Mouse (Mus musculus) intestine, embryonic 15.5 days (tissue): ENCODE data around the gene Tatdn2. TPM values are rescaled to one million over a fixed set of nuclear protein-coding genes. Genes with fewer than 3 reads are reported as not detected.
A peak's percentile ranks its signal among the peaks of the same experiment; 100 is the strongest.

Source experiments
- ATAC-seq: fragments of 200-750 bp; cut with Nextera tagmentation; 2 replicates; pipeline ENCODE4 v1.8.0; 2017; ENCODE audit warnings: moderate TSS enrichment, moderate library complexity
- H3K27ac ChIP-seq: fragments of 300-500 bp; sonication (generic); 2 replicates; pipeline ENCODE4 v1.5.1; 2015; ENCODE audit warnings: mild to moderate bottlenecking, inconsistent platforms
- H3K27me3 ChIP-seq: fragments of 300-500 bp; sonication (generic); replicated peaks from 2 replicates; pipeline ENCODE4 v1.6.1; 2015; ENCODE audit warnings: inconsistent platforms
- H3K36me3 ChIP-seq: fragments of 300-500 bp; sonication (generic); 2 replicates; pipeline ENCODE4 v1.6.1; 2015; ENCODE audit warnings: inconsistent platforms
- H3K4me1 ChIP-seq: fragments of 300-500 bp; sonication (generic); replicated peaks from 2 replicates; pipeline ENCODE4 v1.6.1; 2015; ENCODE audit warnings: inconsistent platforms
- H3K4me2 ChIP-seq: fragments of 300-500 bp; sonication (generic); replicated peaks from 2 replicates; pipeline ENCODE4 v1.6.1; 2015; ENCODE audit warnings: mild to moderate bottlenecking, inconsistent platforms
- H3K4me3 ChIP-seq: fragments of 300-500 bp; sonication (generic); replicated peaks from 2 replicates; pipeline ENCODE4 v1.5.1; 2015; ENCODE audit warnings: inconsistent platforms
- H3K9ac ChIP-seq: fragments of 300-500 bp; sonication (generic); 2 replicates; pipeline ENCODE4 v1.6.1; 2015; ENCODE audit warnings: inconsistent platforms
- H3K9me3 ChIP-seq: fragments of 300-500 bp; sonication (generic); 2 replicates; pipeline ENCODE4 v1.6.1; 2016; ENCODE audit warnings: inconsistent platforms
- WGBS: fragments of 180-500 bp; shearing (Covaris S2); methylation state at CpG from one replicate; pipeline ENCODE4 v1.1.7; 2015; 5-methylcytosine and 5-hydroxymethylcytosine counted together
- polyA plus RNA-seq: library from polyadenylated mRNA; unstranded; fragments of >200 nt; fragmentation: Nextera tagmentation; extraction: Ambion mirVana; gene quantifications from 2 replicates; pipeline ENCODE4 v1.2.1, GENCODE M21; 2015

The Tatdn2 gene
- polyA plus RNA-seq, 1 experiment from 2014 or later, result 0.97 TPM

- 61% methylated on average over 14 of the region's 14 CpGs for WGBS
- H3K27me3 ChIP-seq, result no peaks in the 10 kb centered on the region
- no peaks in the 10 kb centered on the region for H3K9me3 ChIP-seq
- H3K4me3 ChIP-seq, result no peak overlapping the region
- no peak overlapping the region for H3K9ac ChIP-seq
- no peaks in the 10 kb centered on the region for H3K36me3 ChIP-seq
- no peak overlapping the region for H3K27ac ChIP-seq
- H3K4me1 ChIP-seq, result no peaks in the 10 kb centered on the region
- no peak overlapping the region for H3K4me2 ChIP-seq
- no peak for ATAC-seq
Measured at GRCm38 (mm10) chr6:113677070-113677734, 19.6 kb upstream of the Tatdn2 start.

DNA sequence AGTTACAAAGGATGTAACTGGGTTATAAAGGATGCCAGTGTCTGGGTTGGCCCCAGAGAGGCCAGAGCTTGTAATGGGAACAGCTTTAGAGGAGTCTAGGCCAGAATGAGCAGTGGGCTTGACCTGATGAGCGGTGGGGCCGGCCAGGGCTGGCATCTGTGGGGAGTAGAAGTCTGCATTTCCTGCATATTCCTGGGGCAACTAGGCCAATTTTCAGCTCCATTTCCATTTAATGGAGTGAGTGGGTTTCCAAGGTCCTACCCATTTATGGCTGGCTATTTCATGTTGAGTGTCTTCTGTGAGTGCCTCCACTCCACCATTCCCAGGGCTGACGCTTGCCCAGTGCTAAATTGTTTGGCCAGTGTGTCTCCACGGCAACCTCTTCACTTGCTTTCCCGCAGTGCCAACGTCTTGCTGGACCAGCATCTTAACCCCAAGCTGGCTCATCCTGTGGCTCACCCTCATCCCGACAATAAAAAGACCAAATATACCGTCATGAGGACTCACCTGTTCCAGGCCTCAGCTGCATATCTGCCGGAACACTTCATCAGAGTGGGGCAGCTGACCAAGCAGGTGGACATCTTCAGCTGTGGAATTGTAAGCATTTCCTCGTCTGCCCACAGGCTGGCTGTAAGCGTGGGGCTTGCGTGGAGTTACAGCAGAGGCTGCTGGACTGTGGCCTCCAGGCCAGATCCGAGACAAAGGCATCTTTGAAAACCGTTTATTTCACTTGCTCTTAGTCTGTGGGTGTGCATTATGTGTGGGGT is 18.4 kb upstream of the Tatdn2 start:
- Histone ChIP-seq H3K9me3 (no peaks in the 10 kb centered on the region), H3K36me3 (no peaks in the 10 kb centered on the region), H3K4me3 (no peak overlapping the region), H3K27me3 (no peaks in the 10 kb centered on the region), H3K4me2 (no peak overlapping the region), H3K4me1 (no peaks in the 10 kb centered on the region), H3K9ac (no peak overlapping the region), H3K27ac (no peak overlapping the region)
- 78% methylated on average over 14 of the region's 14 CpGs for WGBS
- no peak for ATAC-seq

DNA sequence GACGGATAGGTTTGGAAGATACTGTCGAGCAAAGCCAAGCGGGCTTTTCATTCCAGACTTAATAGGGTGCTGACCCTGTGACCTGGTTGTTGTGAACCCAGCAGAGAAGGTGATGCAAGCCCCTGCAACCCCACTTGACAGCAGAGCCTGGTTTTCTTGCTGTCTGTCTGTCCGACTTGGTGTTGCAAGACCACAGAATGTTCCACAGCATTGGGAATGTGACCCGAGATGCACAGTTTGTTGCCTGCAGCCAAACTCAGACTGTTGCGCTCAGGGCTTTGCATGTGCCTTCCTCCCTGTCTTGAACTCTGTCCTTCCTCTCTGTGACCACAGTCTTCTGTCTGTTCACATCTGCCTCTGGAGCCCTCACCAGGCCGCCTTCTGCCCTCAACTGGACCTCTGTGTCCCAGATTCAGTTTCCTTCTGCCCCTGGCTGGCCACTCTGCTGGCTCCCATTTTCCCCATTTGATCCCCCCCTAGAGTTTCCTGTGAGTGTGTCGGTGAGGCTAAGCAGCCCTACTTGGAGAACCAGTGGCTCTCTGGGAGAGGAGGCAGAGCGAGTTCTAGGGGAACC is 16.8 kb upstream of the Tatdn2 start:
- no peak overlapping the region for H3K4me2 ChIP-seq
- ATAC-seq, result no peak
- no peaks in the 10 kb centered on the region for H3K36me3 ChIP-seq
- WGBS, result 76% methylated on average over 9 of the region's 9 CpGs
- H3K9ac ChIP-seq, result no peak overlapping the region
- no peak overlapping the region for H3K4me3 ChIP-seq
- no peaks in the 10 kb centered on the region for H3K9me3 ChIP-seq
- no peaks in the 10 kb centered on the region for H3K4me1 ChIP-seq
- H3K27me3 ChIP-seq, result no peaks in the 10 kb centered on the region
- H3K27ac ChIP-seq, result 0 out of 2 replicates have a peak overlapping the region, but pooled peaks have one; percentile 2

- H3K4me1 ChIP-seq, result no peaks in the 10 kb centered on the region
- H3K36me3 ChIP-seq, result no peaks in the 10 kb centered on the region
- no peak overlapping the region for H3K27ac ChIP-seq
- peak; percentile 77 for ATAC-seq
- no peak overlapping the region for H3K4me2 ChIP-seq
- no peak overlapping the region for H3K9ac ChIP-seq
- H3K4me3 ChIP-seq, result no peak overlapping the region
- WGBS, result 17% methylated on average over 4 of the region's 4 CpGs
- no peaks in the 10 kb centered on the region for H3K27me3 ChIP-seq
- H3K9me3 ChIP-seq, result no peaks in the 10 kb centered on the region
Measured at GRCm38 (mm10) chr6:113681271-113681670, 15.6 kb upstream of the Tatdn2 start.

GRCm38 (mm10) chr6:113683081-113683825 is 13.6 kb upstream of the Tatdn2 start:
- Histone ChIP-seq H3K9me3 (no peaks in the 10 kb centered on the region), H3K4me2 (no peak overlapping the region), H3K9ac (no peak overlapping the region), H3K4me3 (no peak overlapping the region), H3K27me3 (no peaks in the 10 kb centered on the region), H3K27ac (no peak overlapping the region), H3K4me1 (no peaks in the 10 kb centered on the region), H3K36me3 (no peaks in the 10 kb centered on the region)
- 88% methylated on average over 10 of the region's 10 CpGs for WGBS
- ATAC-seq, result no peak

- H3K9ac ChIP-seq, result no peak overlapping the region; the same call in 1 of the 2 replicates
- peak; percentile 44 for ATAC-seq
- peak overlapping the region; percentile 30 for H3K4me2 ChIP-seq
- peak overlapping the region; percentile 5; the same call in 1 of the 2 replicates for H3K4me3 ChIP-seq
- no peaks in the 10 kb centered on the region for H3K27me3 ChIP-seq
- H3K36me3 ChIP-seq, result no peaks in the 10 kb centered on the region
- 43% methylated on average over 8 of the region's 8 CpGs for WGBS
- H3K4me1 ChIP-seq, result peaks cover 16% of the 10 kb centered on the region
- H3K27ac ChIP-seq, result peak overlapping the region; percentile 73
- no peaks in the 10 kb centered on the region for H3K9me3 ChIP-seq
Measured at GRCm38 (mm10) chr6:113686551-113687125, 10.2 kb upstream of the Tatdn2 start.

GRCm38 (mm10) chr6:113690008-113690399 is 6.8 kb upstream of the Tatdn2 start:
- 4% methylated on average over 7 of the region's 7 CpGs for WGBS
- Histone ChIP-seq H3K4me3 (no peak overlapping the region), H3K36me3 (no peaks in the 10 kb centered on the region), H3K4me1 (peaks cover 16% of the 10 kb centered on the region), H3K9me3 (no peaks in the 10 kb centered on the region), H3K27me3 (no peaks in the 10 kb centered on the region), H3K4me2 (peak overlapping the region; percentile 60), H3K27ac (peak overlapping the region; percentile 95), H3K9ac (0 out of 2 replicates have a peak overlapping the region, but pooled peaks have one; percentile 17)
- ATAC-seq, result peak; percentile 52

DNA sequence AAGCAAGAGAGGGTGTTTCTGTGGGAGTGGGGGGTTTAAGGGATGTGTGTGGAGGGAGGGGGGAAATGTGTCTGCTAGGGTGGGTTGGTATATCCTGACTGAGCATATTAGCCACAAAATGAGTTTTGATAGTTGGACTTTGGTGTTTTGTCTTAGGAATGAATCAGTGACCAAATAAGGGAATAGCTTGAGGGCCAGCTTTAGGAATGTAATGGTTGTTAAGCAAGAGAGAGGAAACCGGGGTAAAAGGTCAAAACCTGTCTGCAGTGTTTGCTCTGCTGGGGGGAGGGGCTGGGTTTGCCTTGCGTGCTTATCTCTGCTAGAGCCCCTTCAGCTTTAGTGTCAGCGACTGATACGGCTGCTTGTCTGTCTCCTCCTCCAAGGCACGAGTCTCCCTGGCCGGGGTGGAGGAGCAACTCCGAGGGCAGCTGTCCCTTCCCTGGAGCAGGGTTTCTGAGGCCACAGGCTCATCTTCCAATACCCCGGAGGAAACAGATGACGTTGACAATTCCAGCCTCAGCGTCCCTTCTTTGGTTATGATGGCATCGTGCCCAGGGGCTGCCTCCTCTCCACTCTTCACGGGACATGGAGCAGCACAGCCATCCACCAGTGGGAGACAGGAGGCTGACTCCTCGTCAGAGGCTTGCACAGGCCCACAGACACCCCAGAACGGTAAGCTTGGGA is 6.3 kb upstream of the Tatdn2 start:
- Histone ChIP-seq H3K4me1 (peaks cover 16% of the 10 kb centered on the region), H3K9ac (peak overlapping the region; percentile 49), H3K4me2 (peak overlapping the region; percentile 60), H3K27me3 (no peaks in the 10 kb centered on the region), H3K27ac (peak overlapping the region; percentile 95), H3K9me3 (no peaks in the 10 kb centered on the region), H3K4me3 (peak overlapping the region; percentile 27), H3K36me3 (no peaks in the 10 kb centered on the region)
- ATAC-seq, result peak; percentile 90
- WGBS, result under 1% methylated on average over 14 of the region's 14 CpGs

DNA sequence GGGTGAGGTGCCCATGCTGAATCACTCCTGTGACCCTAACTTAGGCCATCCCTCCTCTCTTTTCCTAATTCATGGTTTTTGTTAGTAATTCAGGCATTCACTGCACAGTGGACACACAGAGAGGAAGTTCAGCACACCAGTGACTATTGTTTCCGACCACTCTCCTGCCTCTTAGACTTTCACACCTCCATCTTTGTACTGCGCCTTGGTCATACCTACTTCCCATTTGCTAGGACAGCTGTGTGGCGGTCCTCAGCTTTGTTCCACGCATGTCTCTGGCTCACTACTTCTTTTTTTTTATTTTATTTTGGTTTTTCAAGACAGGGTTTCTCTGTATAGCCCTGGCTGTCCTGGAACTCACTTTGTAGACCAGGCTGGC is 5.8 kb upstream of the Tatdn2 start:
- Histone ChIP-seq H3K36me3 (no peaks in the 10 kb centered on the region), H3K9me3 (no peaks in the 10 kb centered on the region), H3K4me1 (peaks cover 16% of the 10 kb centered on the region), H3K4me2 (peak overlapping the region; percentile 60), H3K27me3 (no peaks in the 10 kb centered on the region), H3K4me3 (peak overlapping the region; percentile 27), H3K27ac (peak overlapping the region; percentile 95), H3K9ac (peak overlapping the region; percentile 49)
- no peak for ATAC-seq
- WGBS, result 56% methylated on average over 4 of the region's 4 CpGs

DNA sequence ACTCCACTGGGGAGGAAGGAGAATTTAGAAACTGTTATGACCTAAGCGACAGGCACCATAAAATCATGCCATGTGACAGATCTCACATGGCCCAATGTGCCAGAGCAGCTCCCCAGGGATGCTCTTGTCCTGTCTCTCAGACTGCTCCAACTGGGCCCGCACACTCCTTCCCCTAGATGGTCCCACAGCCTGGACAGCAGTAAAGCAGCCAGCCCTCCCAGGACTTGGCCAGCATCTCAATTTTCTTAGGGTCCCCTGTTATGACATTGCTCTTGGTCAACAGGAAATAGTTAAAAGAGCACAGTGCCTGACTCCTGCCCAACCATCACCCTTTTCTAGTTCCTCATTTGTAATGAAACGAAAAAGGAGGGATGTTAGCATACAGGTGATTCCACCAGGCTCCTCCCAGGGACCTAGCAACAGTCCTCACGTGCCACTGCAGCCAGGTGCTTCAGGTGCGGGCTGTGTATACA is 4.2 kb upstream of the Tatdn2 start:
- no peaks in the 10 kb centered on the region for H3K9me3 ChIP-seq
- H3K36me3 ChIP-seq, result no peaks in the 10 kb centered on the region
- H3K4me2 ChIP-seq, result no peak overlapping the region
- no peaks in the 10 kb centered on the region for H3K27me3 ChIP-seq
- 62% methylated on average over 5 of the region's 5 CpGs for WGBS
- no peak overlapping the region for H3K4me3 ChIP-seq
- H3K9ac ChIP-seq, result no peak overlapping the region
- peaks cover 16% of the 10 kb centered on the region for H3K4me1 ChIP-seq
- no peak overlapping the region for H3K27ac ChIP-seq
- no peak for ATAC-seq

GRCm38 (mm10) chr6:113693377-113693776 is 3.5 kb upstream of the Tatdn2 start:
- Histone ChIP-seq H3K27ac (no peak overlapping the region), H3K9me3 (no peaks in the 10 kb centered on the region), H3K4me2 (no peak overlapping the region), H3K4me3 (no peak overlapping the region), H3K4me1 (peaks cover 19% of the 10 kb centered on the region), H3K9ac (no peak overlapping the region), H3K27me3 (no peaks in the 10 kb centered on the region), H3K36me3 (no peaks in the 10 kb centered on the region)
- WGBS, result 83% methylated on average over 5 of the region's 5 CpGs
- no peak for ATAC-seq
